Mouse (Mus musculus) limb, embryonic 12.5 days (tissue): ENCODE data around the gene Bglap2. TPM values are rescaled to one million over a fixed set of nuclear protein-coding genes. Genes with fewer than 3 reads are reported as not detected.
A peak's percentile ranks its signal among the peaks of the same experiment; 100 is the strongest.
"Not testable (repeated sequence)": the region's sequence is repeated elsewhere in the genome, so short reads cannot be mapped to it uniquely, and the experiment has no call there.

Experiments used
- ATAC-seq: fragments of 200-750 bp; cut with Nextera tagmentation; 2 replicates; pipeline ENCODE4 v1.8.0; 2017; ENCODE audit warnings: low read depth, moderate TSS enrichment; ENCODE audit not compliant: insufficient number of reproducible peaks, insufficient read depth, low FRiP score, low TSS enrichment
- H3K27ac ChIP-seq: fragments of 300-500 bp; sonication (generic); 2 replicates; pipeline ENCODE4 v1.5.1; 2016; ENCODE audit warnings: mild to moderate bottlenecking, moderate library complexity
- H3K27me3 ChIP-seq: fragments of 300-500 bp; sonication (generic); 2 replicates; pipeline ENCODE4 v1.6.1; 2016; ENCODE audit warnings: mild to moderate bottlenecking, moderate library complexity
- H3K36me3 ChIP-seq: fragments of 300-500 bp; sonication (generic); 2 replicates; pipeline ENCODE4 v1.6.1; 2016; ENCODE audit warnings: mild to moderate bottlenecking, moderate library complexity
- H3K4me1 ChIP-seq: fragments of 300-500 bp; sonication (generic); replicated peaks from 2 replicates; pipeline ENCODE4 v1.6.1; 2016
- H3K4me2 ChIP-seq: fragments of 300-500 bp; sonication (generic); 2 replicates; pipeline ENCODE4 v1.6.1; 2016; ENCODE audit warnings: mild to moderate bottlenecking, moderate library complexity
- H3K4me3 ChIP-seq: fragments of 300-500 bp; sonication (generic); replicated peaks from 2 replicates; pipeline ENCODE4 v1.5.1; 2016; ENCODE audit warnings: mild to moderate bottlenecking
- H3K9ac ChIP-seq: fragments of 300-500 bp; sonication (generic); replicated peaks from 2 replicates; pipeline ENCODE4 v1.6.1; 2016; ENCODE audit warnings: mild to moderate bottlenecking, moderate library complexity
- H3K9me3 ChIP-seq: fragments of 300-500 bp; sonication (generic); 2 replicates; pipeline ENCODE4 v1.6.1; 2016; ENCODE audit warnings: mild to moderate bottlenecking, moderate library complexity
- WGBS: fragments of 180-500 bp; shearing (Covaris S2); methylation state at CpG from one replicate; pipeline ENCODE4 v1.1.7; 2016; 5-methylcytosine and 5-hydroxymethylcytosine counted together
- polyA plus RNA-seq: library from polyadenylated mRNA; unstranded; fragments of >200 nt; fragmentation: Nextera tagmentation; extraction: Ambion mirVana; gene quantifications from 2 replicates; pipeline ENCODE4 v1.2.1, GENCODE M21; 2016

The Bglap2 gene
- polyA plus RNA-seq, 1 experiment from 2014 or later = not detected

GRCm38 (mm10) chr3:88382383-88382782 is 3.9 kb upstream of the Bglap2 start:
- 45% methylated on average over 2 of the region's 7 CpGs for WGBS

GRCm38 (mm10) chr3:88381389-88382315 is 3.2 kb upstream of the Bglap2 start:
- Histone ChIP-seq H3K4me3 (peak overlapping the region; percentile 31), H3K4me2 (peak overlapping the region; percentile 59), H3K9ac (0 out of 2 replicates have a peak overlapping the region, but pooled peaks have one; percentile 31)
- peak; percentile 77 for ATAC-seq
- H3K9me3 ChIP-seq, H3K27ac ChIP-seq, H3K4me1 ChIP-seq, H3K36me3 ChIP-seq, H3K27me3 ChIP-seq: not testable (repeated sequence)
- WGBS = 8% methylated on average over 20 of the region's 22 CpGs

More at GRCm38 (mm10) chr3:88382383-88382782, 3.9 kb upstream of the Bglap2 start:
- H3K36me3 ChIP-seq, H3K9ac ChIP-seq, H3K9me3 ChIP-seq, ATAC-seq, H3K4me3 ChIP-seq, H3K27me3 ChIP-seq, H3K27ac ChIP-seq, H3K4me1 ChIP-seq: not testable (repeated sequence)
- H3K4me2 ChIP-seq = peak overlapping the region; percentile 59; the same call in 1 of the 2 replicates

- WGBS = 16% methylated on average over 6 of the region's 7 CpGs
- H3K9me3 ChIP-seq, H3K27me3 ChIP-seq, H3K27ac ChIP-seq, H3K4me1 ChIP-seq, H3K36me3 ChIP-seq, H3K9ac ChIP-seq: not testable (repeated sequence)
- peak; percentile 22; the same call in 1 of the 2 replicates for ATAC-seq
- Histone ChIP-seq H3K4me3 (peak overlapping the region; percentile 18; the same call in 1 of the 2 replicates), H3K4me2 (peak overlapping the region; percentile 49)
These were observed 1.9 kb downstream of the Bglap2 start for GRCm38 (mm10) chr3:88376644-88377043.

DNA sequence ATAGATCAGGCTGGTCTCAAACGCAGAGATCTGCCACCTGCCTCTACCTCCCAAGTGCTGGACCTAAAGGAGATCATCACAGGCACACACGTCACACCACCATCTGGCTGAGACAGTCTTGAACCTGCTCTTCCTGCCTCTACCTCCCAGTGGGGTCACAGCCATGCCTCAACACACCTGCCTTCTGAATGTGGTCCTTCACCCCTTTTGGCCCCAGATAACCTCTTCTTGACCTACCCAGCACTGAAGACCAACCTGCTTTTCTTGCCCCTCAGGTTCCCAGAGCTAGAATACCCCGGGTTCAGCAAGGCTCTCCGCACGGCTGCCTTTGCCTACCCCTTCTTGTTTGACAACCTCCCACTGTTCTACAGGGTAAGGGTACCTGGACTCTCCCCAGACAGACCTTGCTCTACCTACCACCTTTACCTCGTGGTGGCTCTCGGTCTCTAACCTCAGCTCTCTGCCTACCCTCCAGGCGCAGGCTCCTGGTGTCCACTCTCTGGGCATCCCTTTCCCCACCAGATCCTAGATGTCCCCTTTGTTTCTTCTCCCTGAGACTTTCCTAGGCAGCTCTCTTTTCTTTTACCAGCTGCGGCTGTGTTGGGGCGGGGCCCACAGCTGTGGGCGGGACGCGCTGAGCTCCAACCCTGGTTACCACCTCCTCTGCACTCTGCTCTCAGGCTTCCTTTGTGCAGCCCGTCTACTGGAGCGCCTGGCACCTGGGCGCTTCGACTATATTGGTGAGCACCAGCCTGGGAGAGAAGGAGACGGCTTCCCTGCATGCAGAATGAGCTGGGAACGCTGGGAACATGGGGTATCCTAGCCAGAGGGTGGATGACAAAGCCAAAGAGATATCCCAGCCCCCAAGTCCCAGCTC is 2.5 kb downstream of the Bglap2 start:
- H3K9ac ChIP-seq = 0 out of 2 replicates have a peak overlapping the region, but pooled peaks have one; percentile 23
- H3K4me2 ChIP-seq = peak overlapping the region; percentile 49
- not testable (repeated sequence) for H3K4me1 ChIP-seq, H3K9me3 ChIP-seq, H3K27me3 ChIP-seq, H3K36me3 ChIP-seq
- 12% methylated on average over 19 of the region's 19 CpGs for WGBS
- peak overlapping the region; percentile 18 for H3K4me3 ChIP-seq
- peak; percentile 88 for ATAC-seq
- H3K27ac ChIP-seq = peak overlapping the region; percentile 23; the same call in 1 of the 2 replicates

DNA sequence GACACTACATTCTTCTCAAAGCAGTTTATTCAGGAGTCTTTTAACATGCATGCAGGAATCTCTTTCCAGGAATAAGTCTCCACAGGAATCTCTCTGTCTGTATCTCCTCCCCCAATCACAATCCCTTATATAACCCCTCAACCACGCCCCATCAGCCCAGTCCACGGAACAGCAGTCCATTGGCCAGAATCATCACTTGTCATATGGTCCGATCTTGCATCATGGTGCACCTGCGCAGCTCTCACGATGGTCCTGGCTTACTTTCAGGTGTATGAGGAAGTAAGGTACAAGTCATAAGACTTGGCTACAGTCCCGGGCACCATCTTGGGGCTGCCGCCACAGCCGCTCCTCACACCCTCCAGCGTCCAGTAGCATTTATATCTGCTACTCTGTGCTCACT is 5.9 kb downstream of the Bglap2 start, which contains the start of gene Bglap3:
Gene Bglap3 (minus strand): TSS at position 101 of the 400 bp plus-strand sequence.
- H3K36me3 ChIP-seq, H3K9ac ChIP-seq, H3K27me3 ChIP-seq, H3K4me3 ChIP-seq, H3K4me2 ChIP-seq, ATAC-seq, H3K27ac ChIP-seq, H3K4me1 ChIP-seq: not testable (repeated sequence)
- H3K9me3 ChIP-seq = peaks cover 10% of the 10 kb centered on the region
- WGBS = 94% methylated on average over 9 of the region's 9 CpGs

DNA sequence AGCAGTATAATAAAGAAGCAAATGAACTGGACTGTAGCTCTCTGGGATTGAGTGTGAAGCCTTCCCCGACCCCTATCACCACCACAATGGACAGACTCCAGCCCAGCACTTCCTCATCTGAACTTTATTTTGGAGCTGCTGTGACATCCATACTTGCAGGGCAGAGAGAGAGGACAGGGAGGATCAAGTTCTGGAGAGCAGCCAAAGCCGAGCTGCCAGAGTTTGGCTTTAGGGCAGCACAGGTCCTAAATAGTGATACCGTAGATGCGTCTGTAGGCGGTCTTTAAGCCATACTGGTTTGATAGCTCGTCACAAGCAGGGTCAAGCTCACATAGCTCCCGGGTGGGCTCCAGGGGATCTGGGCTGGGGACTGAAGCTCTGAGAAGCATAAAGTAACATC is 10.0 kb downstream of the Bglap2 start:
- not testable (repeated sequence) for H3K9ac ChIP-seq, H3K4me1 ChIP-seq, ATAC-seq, H3K4me3 ChIP-seq, H3K4me2 ChIP-seq, H3K36me3 ChIP-seq, H3K27ac ChIP-seq
- 83% methylated on average over 7 of the region's 7 CpGs for WGBS
- H3K27me3 ChIP-seq = peaks cover 33% of the 10 kb centered on the region
- peaks cover 10% of the 10 kb centered on the region for H3K9me3 ChIP-seq

- Histone ChIP-seq H3K4me2 (peak overlapping the region; percentile 54), H3K9me3 (peaks cover 10% of the 10 kb centered on the region), H3K27me3 (peaks cover 33% of the 10 kb centered on the region)
- not testable (repeated sequence) for H3K4me3 ChIP-seq, H3K36me3 ChIP-seq, H3K4me1 ChIP-seq, H3K9ac ChIP-seq, H3K27ac ChIP-seq, ATAC-seq
- 47% methylated on average over 4 of the region's 7 CpGs for WGBS
These were observed 11.0 kb downstream of the Bglap2 start for GRCm38 (mm10) chr3:88367517-88367916.

GRCm38 (mm10) chr3:88366830-88367428 is 11.6 kb downstream of the Bglap2 start:
- H3K9ac ChIP-seq = not testable (repeated sequence)
- 6% methylated on average over 21 of the region's 22 CpGs for WGBS

GRCm38 (mm10) chr3:88365705-88366361 is 12.7 kb downstream of the Bglap2 start:
- Histone ChIP-seq H3K9me3 (peaks cover 10% of the 10 kb centered on the region), H3K27me3 (peaks cover 33% of the 10 kb centered on the region), H3K36me3 (peaks cover 19% of the 10 kb centered on the region), H3K4me1 (peaks cover 8% of the 10 kb centered on the region; the same call in 1 of the 2 replicates), H3K4me2 (no peak overlapping the region), H3K27ac (no peak overlapping the region), H3K9ac (no peak overlapping the region), H3K4me3 (no peak overlapping the region)
- 31% methylated on average over 34 of the region's 34 CpGs for WGBS
- no peak for ATAC-seq

More at GRCm38 (mm10) chr3:88366830-88367428, 11.6 kb downstream of the Bglap2 start:
- peak; percentile 67; the same call in 1 of the 2 replicates for ATAC-seq
- H3K4me1 ChIP-seq, H3K36me3 ChIP-seq, H3K27ac ChIP-seq: not testable (repeated sequence)
- peak overlapping the region; percentile 54 for H3K4me2 ChIP-seq
- H3K27me3 ChIP-seq = peaks cover 33% of the 10 kb centered on the region
- H3K4me3 ChIP-seq = peak overlapping the region; percentile 27
- peaks cover 10% of the 10 kb centered on the region for H3K9me3 ChIP-seq

- under 1% methylated on average over 16 of the region's 16 CpGs for WGBS
- Histone ChIP-seq H3K9me3 (no peaks in the 10 kb centered on the region), H3K4me3 (no peak within 1 kb of the TSS), H3K4me1 (peaks cover 8% of the 10 kb centered on the region; the same call in 1 of the 2 replicates), H3K36me3 (peaks cover 34% of the 10 kb centered on the region), H3K4me2 (peak within 1 kb of the TSS; percentile 27), H3K27ac (0 out of 2 replicates have a peak within 1 kb of the TSS, but pooled peaks have one; percentile 62), H3K9ac (no peak within 1 kb of the TSS), H3K27me3 (peaks cover 33% of the 10 kb centered on the region)
- ATAC-seq = no peak
These were observed 14.2 kb downstream of the Bglap2 start, which contains the start of gene Paqr6 for GRCm38 (mm10) chr3:88364337-88364736. Paqr6 (plus strand) TSS chr3:88364584.
